ENCODE assay signal across 8 mouse cellular contexts in the genomic region with DNA sequence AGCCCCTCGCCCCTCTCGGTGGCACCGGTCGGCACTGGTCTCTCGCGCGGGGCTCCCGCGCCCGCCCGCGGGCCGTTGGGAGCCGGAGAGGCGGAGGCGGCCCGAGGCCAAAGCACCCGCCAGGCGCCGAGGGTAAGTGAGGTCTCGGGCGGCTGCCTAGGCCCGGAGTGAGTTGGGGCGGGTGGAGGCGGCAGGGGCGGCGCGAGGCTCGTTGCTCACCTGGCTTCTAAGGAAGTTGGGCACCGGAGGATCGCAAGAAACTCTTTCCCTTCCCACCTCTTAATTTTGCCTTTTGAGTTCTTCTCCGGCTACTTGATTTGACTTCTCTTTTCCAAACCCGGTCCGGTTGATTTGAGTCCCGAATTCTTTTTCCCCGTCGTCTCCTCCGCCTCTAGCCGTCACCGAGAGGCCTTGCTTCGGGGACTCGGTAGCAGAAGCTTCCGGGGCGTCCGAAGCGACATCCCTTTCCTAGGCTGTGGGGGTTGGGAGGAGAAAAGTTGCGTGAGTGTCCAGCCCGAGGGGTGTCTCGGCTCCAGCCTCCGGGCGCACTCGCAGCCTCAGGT. TPM values are rescaled to one million over a fixed set of nuclear protein-coding genes. Genes with fewer than 3 reads are reported as not detected.
A peak's percentile ranks its signal among the peaks of the same experiment; 100 is the strongest.
DNase-seq lines count a peak whose midpoint lies in the region; ATAC-seq and TF ChIP-seq lines count a peak whose summit lies in the region.

No protein-coding gene starts in this region.

- H3K9me3 ChIP-seq in embryonic facial prominence, embryonic 11.5 days (replicated peaks; ENCODE audit: control insufficient read depth, low read length): no peaks in the 10 kb centered on the region
- H3K9me3 ChIP-seq in heart, embryonic 10.5 days: no peaks in the 10 kb centered on the region
- no peaks in the 10 kb centered on the region for H3K9me3 ChIP-seq in kidney, embryonic 15.5 days (replicated peaks)

- peak overlapping the region; percentile 91 for H3K27ac ChIP-seq in embryonic facial prominence, embryonic 11.5 days (replicated peaks; ENCODE audit: low read depth, low read length)
- H3K27ac ChIP-seq in heart, embryonic 10.5 days: peak overlapping the region; percentile 99
- peak overlapping the region; percentile 96 for H3K27ac ChIP-seq in kidney, embryonic 15.5 days

- peak; percentile 63 for DNase-seq in CD4-positive helper T cell, adult 2 months (ENCODE audit: low read depth, low spot score)
- DNase-seq in adrenal gland, postnatal 10 days: peak; percentile 71
- DNase-seq in embryonic facial prominence, embryonic 11.5 days (ENCODE audit: low spot score): peak; percentile 49
- peak; percentile 86 for DNase-seq in heart, embryonic 10.5 days (ENCODE audit: low spot score)
- DNase-seq in lung, adult 2 months: peak; percentile 60
- peak; percentile 78 for DNase-seq in thymus, postnatal 14 days

- TF ChIP-seq CTCF in lung, adult 2 months (IDR thresholded peaks at IDR 0.05; ENCODE audit: insufficient read depth, low read length): no peak

- peak overlapping the region; percentile 84 for H3K4me2 ChIP-seq in embryonic facial prominence, embryonic 11.5 days (ENCODE audit: low read depth, low read length)
- peak overlapping the region; percentile 76 for H3K4me2 ChIP-seq in kidney, embryonic 15.5 days

- H3K4me3 ChIP-seq in embryonic facial prominence, embryonic 11.5 days (ENCODE audit: low read depth, low read length): peak overlapping the region; percentile 97
- H3K4me3 ChIP-seq in heart, embryonic 10.5 days: peak overlapping the region; percentile 98
- H3K4me3 ChIP-seq in kidney, embryonic 15.5 days (replicated peaks): peak overlapping the region; percentile 100
- peak overlapping the region; percentile 75 for H3K4me3 ChIP-seq in lung, adult 2 months (replicated peaks; ENCODE audit: extremely low read depth, low read depth, low read length)

- no peaks in the 10 kb centered on the region for H3K4me1 ChIP-seq in embryonic facial prominence, embryonic 11.5 days (ENCODE audit: control insufficient read depth, insufficient read depth, low read length)
- H3K4me1 ChIP-seq in heart, embryonic 10.5 days: peaks cover 3% of the 10 kb centered on the region; the same call in 1 of the 2 replicates
- peaks cover 13% of the 10 kb centered on the region for H3K4me1 ChIP-seq in kidney, embryonic 15.5 days
- no peaks in the 10 kb centered on the region; the same call in none of the 2 replicates for H3K4me1 ChIP-seq in lung, adult 2 months (ENCODE audit: control insufficient read depth, insufficient read depth, low read length)

- no peak; the same call in 1 of the 2 replicates for TF ChIP-seq POLR2A in lung, adult 2 months (IDR thresholded peaks at IDR 0.05; ENCODE audit: borderline replicate concordance, extremely low read depth, low read depth, low read length)

- peak overlapping the region; percentile 97 for H3K9ac ChIP-seq in embryonic facial prominence, embryonic 11.5 days (replicated peaks; ENCODE audit: low read length)
- H3K9ac ChIP-seq in kidney, embryonic 15.5 days: peak overlapping the region; percentile 99

- no peaks in the 10 kb centered on the region for H3K27me3 ChIP-seq in embryonic facial prominence, embryonic 11.5 days (ENCODE audit: control insufficient read depth, insufficient read depth, low read length)
- no peaks in the 10 kb centered on the region for H3K27me3 ChIP-seq in heart, embryonic 10.5 days (ENCODE audit: insufficient read depth, poor library complexity, severe bottlenecking)
- H3K27me3 ChIP-seq in kidney, embryonic 15.5 days: no peaks in the 10 kb centered on the region

- ATAC-seq in embryonic facial prominence, embryonic 11.5 days (replicated peaks; ENCODE audit: insufficient number of reproducible peaks, low FRiP score, low TSS enrichment, low read depth): peak; percentile 42; the same call in 1 of the 2 replicates
- ATAC-seq in kidney, embryonic 15.5 days (replicated peaks; ENCODE audit: low FRiP score): peak; percentile 54
- ATAC-seq in neutrophil, adult 5-6 weeks (ENCODE audit: extremely low read depth, insufficient number of reproducible peaks, low FRiP score, poor library complexity, severe bottlenecking): 0 out of 2 replicates have a peak, but pooled peaks have one; percentile 1

- WGBS in embryonic facial prominence, embryonic 11.5 days: under 1% methylated on average over 50 of the region's 52 CpGs
- WGBS in heart, embryonic 10.5 days: under 1% methylated on average over 52 of the region's 52 CpGs
- under 1% methylated on average over 51 of the region's 52 CpGs for WGBS in kidney, embryonic 15.5 days
- WGBS in lung, adult 2 months: under 1% methylated on average over 52 of the region's 52 CpGs

- no peaks in the 10 kb centered on the region for H3K36me3 ChIP-seq in embryonic facial prominence, embryonic 11.5 days (replicated peaks; ENCODE audit: control insufficient read depth, insufficient read depth, low read depth, low read length)
- H3K36me3 ChIP-seq in heart, embryonic 10.5 days: peaks cover 17% of the 10 kb centered on the region
- peaks cover 21% of the 10 kb centered on the region for H3K36me3 ChIP-seq in kidney, embryonic 15.5 days

RNA-seq across cellular contexts. Expression of a gene that starts 0.6 kb away (rescaled TPM):
- total RNA-seq in adrenal gland, postnatal 10 days (2021): 10 to 100 TPM; 71.0 to 71.4 TPM
- 35.1 and 38.0 TPM in 2 replicates for polyA plus RNA-seq in embryonic facial prominence, embryonic 11.5 days (2014; fragmentation: Nextera tagmentation; extraction: Ambion mirVana)
- 17.5 and 27.1 TPM in 2 replicates for polyA plus RNA-seq in heart, embryonic 10.5 days (2016; fragmentation: Nextera tagmentation; extraction: Ambion mirVana)
- 26.9 and 28.8 TPM in 2 replicates for polyA plus RNA-seq in kidney, embryonic 15.5 days (2015; fragmentation: Nextera tagmentation; extraction: Ambion mirVana)
- polyA plus RNA-seq in lung, adult 2 months (2012; rRNA removed): 9.3 and 23.0 TPM in 2 replicates
- 104 and 121 TPM in 2 replicates for total RNA-seq in neutrophil, adult 5-6 weeks (2017)

Comparison
In these comparisons a context has a peak if more than half of its experiments do, and no peak if none do; other contexts are left out.
1. Peak in every context shown above with its lines: DNase-seq, ATAC-seq, H3K4me3 ChIP-seq and H3K27ac ChIP-seq.
2. ATAC-seq: peak in every context shown above with its lines; median percentile 54 in kidney, embryonic 15.5 days; 42 in embryonic facial prominence, embryonic 11.5 days; 1 in neutrophil, adult 5-6 weeks.